ENCODE assay signal across 27 mouse cellular contexts in genomic region chr2:5787391-5787790, GRCm38 (mm10).
"Had no signal": no experiment of that assay in that cellular context is flagged by ENCODE, and none has a peak within 500 bp of the region (broad histone marks: within the 10 kb centered on the region; RNA-seq: fewer than 3 reads in every experiment).

No protein-coding gene starts in this region.

- H3K4me2 ChIP-seq: heart, embryonic 13.5 days; heart, embryonic 15.5 days; hindbrain, embryonic 12.5 days; hindbrain, embryonic 14.5 days; intestine, embryonic 15.5 days; limb, embryonic 12.5 days; liver, embryonic 12.5 days had no signal

- H3K4me1 ChIP-seq: heart, embryonic 13.5 days; heart, embryonic 15.5 days; hindbrain, embryonic 10.5 days; intestine, embryonic 15.5 days; limb, embryonic 10.5 days; limb, embryonic 12.5 days; liver, embryonic 12.5 days had no signal

- H3K9ac ChIP-seq: heart, embryonic 13.5 days; heart, embryonic 15.5 days; hindbrain, embryonic 12.5 days; hindbrain, embryonic 14.5 days; intestine, embryonic 15.5 days; limb, embryonic 12.5 days; liver, embryonic 12.5 days; liver, embryonic 14.5 days had no signal

- H3K9me3 ChIP-seq: heart, embryonic 13.5 days; heart, embryonic 15.5 days; hindbrain, embryonic 10.5 days; hindbrain, embryonic 12.5 days; intestine, embryonic 15.5 days; limb, embryonic 10.5 days; limb, embryonic 12.5 days; liver, embryonic 12.5 days had no signal

- ATAC-seq: hindbrain, embryonic 16.5 days; inflammation-experienced regulatory T-cells, adult 6 months; intestine, embryonic 15.5 days; intestine, postnatal 0 days; liver, embryonic 12.5 days had no signal

- H3K27me3 ChIP-seq: heart, embryonic 13.5 days; heart, embryonic 15.5 days; hindbrain, embryonic 12.5 days; intestine, embryonic 15.5 days; limb, embryonic 12.5 days; liver, embryonic 12.5 days had no signal

- DNase-seq: gastrocnemius, adult 2 months; gastrocnemius, postnatal 10 days; gastrocnemius, postnatal 36 days; heart, adult 2 months; heart, postnatal 14 days; heart, postnatal 4 days; kidney, adult 18-20 months; kidney, adult 8-10 months; kidney, postnatal 10 days; kidney, postnatal 25 days; kidney, postnatal 4 days; liver had no signal

- H3K36me3 ChIP-seq: heart, embryonic 13.5 days; heart, embryonic 15.5 days; hindbrain, embryonic 10.5 days; hindbrain, embryonic 12.5 days; intestine, embryonic 15.5 days; limb, embryonic 12.5 days; liver, embryonic 12.5 days had no signal

- H3K27ac ChIP-seq: gastrocnemius, adult 2 months; heart, adult 2 months; heart, embryonic 13.5 days; heart, embryonic 15.5 days; hindbrain, embryonic 10.5 days; hindbrain, embryonic 12.5 days; hindbrain, embryonic 14.5 days; intestine, embryonic 15.5 days; layer of hippocampus, adult 2 months; left cerebral cortex, adult 2 months; limb, embryonic 10.5 days; limb, embryonic 12.5 days; liver, embryonic 12.5 days; liver, embryonic 14.5 days had no signal

- H3K4me3 ChIP-seq: gastrocnemius, adult 2 months; heart, adult 2 months; heart, embryonic 13.5 days; heart, embryonic 15.5 days; hindbrain, embryonic 10.5 days; hindbrain, embryonic 12.5 days; intestine, embryonic 15.5 days; layer of hippocampus, adult 2 months; left cerebral cortex, adult 2 months; limb, embryonic 10.5 days; limb, embryonic 12.5 days; liver, embryonic 12.5 days had no signal
